Mouse (Mus musculus): ENCODE results near the gene Tjp2. TPM values are rescaled to one million over a fixed set of nuclear protein-coding genes. Genes with fewer than 3 reads are reported as not detected.

The Tjp2 gene
- polyA plus RNA-seq, 1 experiment, result 2.4 TPM

- Histone ChIP-seq H3K4me1 (ENCODE audit: control insufficient read depth, insufficient read depth, insufficient read length) (no peaks in the 10 kb centered on the region), H3K27ac (ENCODE audit: insufficient read depth, low read length) (no peak overlapping the region), H3K4me3 (ENCODE audit: extremely low read depth, insufficient read depth, insufficient read length) (no peak overlapping the region), H3K27me3 (ENCODE audit: control insufficient read depth, insufficient read depth, low read length) (no peaks in the 10 kb centered on the region), H3K36me3 (ENCODE audit: control insufficient read depth, insufficient read depth, low read length) (no peaks in the 10 kb centered on the region)
- WGBS, result 94% methylated on average over 4 of the region's 4 CpGs
- no peak for DNase-seq (ENCODE audit: low read depth in 1 of 2, low spot score in 2 of 2)
- TF ChIP-seq CTCF (IDR thresholded peaks at IDR 0.05; ENCODE audit: extremely low read depth, insufficient read depth, insufficient read length, insufficient replicate concordance), result no peak
- no peak for TF ChIP-seq POLR2A (IDR thresholded peaks at IDR 0.05; ENCODE audit: low read depth, low read length)
Observed at GRCm38 (mm10) chr19:24120811-24121210, 104.0 kb downstream of the Tjp2 start.

GRCm38 (mm10) chr19:24118775-24119174, 106.1 kb downstream of the Tjp2 start:
- no peaks in the 10 kb centered on the region for H3K36me3 ChIP-seq (ENCODE audit: control insufficient read depth, insufficient read depth, low read length)
- 91% methylated on average over 9 of the region's 9 CpGs for WGBS
- H3K27me3 ChIP-seq (ENCODE audit: control insufficient read depth, insufficient read depth, low read length), result no peaks in the 10 kb centered on the region

GRCm38 (mm10) chr19:24111581-24111980, 113.2 kb downstream of the Tjp2 start:
- H3K27ac ChIP-seq (ENCODE audit: insufficient read depth, low read length), result no peak overlapping the region
- TF ChIP-seq POLR2A (IDR thresholded peaks at IDR 0.05; ENCODE audit: low read depth, low read length) (no peak), CTCF (IDR thresholded peaks at IDR 0.05; ENCODE audit: extremely low read depth, insufficient read depth, insufficient read length, insufficient replicate concordance) (no peak)
- WGBS, result 98% methylated on average over 7 of the region's 7 CpGs
- H3K4me3 ChIP-seq (ENCODE audit: extremely low read depth, insufficient read depth, insufficient read length), result no peak overlapping the region
- H3K27me3 ChIP-seq (ENCODE audit: control insufficient read depth, insufficient read depth, low read length), result no peaks in the 10 kb centered on the region
- no peak for DNase-seq (ENCODE audit: low read depth in 1 of 2, low spot score in 2 of 2)
- no peaks in the 10 kb centered on the region for H3K36me3 ChIP-seq (ENCODE audit: control insufficient read depth, insufficient read depth, low read length)
- no peaks in the 10 kb centered on the region for H3K4me1 ChIP-seq (ENCODE audit: control insufficient read depth, insufficient read depth, insufficient read length)

More at GRCm38 (mm10) chr19:24118775-24119174, 106.1 kb downstream of the Tjp2 start:
- no peak overlapping the region for H3K27ac ChIP-seq (ENCODE audit: insufficient read depth, low read length)
- no peaks in the 10 kb centered on the region for H3K4me1 ChIP-seq (ENCODE audit: control insufficient read depth, insufficient read depth, insufficient read length)
- TF ChIP-seq CTCF (IDR thresholded peaks at IDR 0.05; ENCODE audit: extremely low read depth, insufficient read depth, insufficient read length, insufficient replicate concordance), result no peak
- TF ChIP-seq POLR2A (IDR thresholded peaks at IDR 0.05; ENCODE audit: low read depth, low read length), result no peak
- no peak for DNase-seq (ENCODE audit: low read depth in 1 of 2, low spot score in 2 of 2)
- H3K4me3 ChIP-seq (ENCODE audit: extremely low read depth, insufficient read depth, insufficient read length), result no peak overlapping the region

GRCm38 (mm10) chr19:24107707-24108106, 117.1 kb downstream of the Tjp2 start:
- 89% methylated on average over 12 of the region's 12 CpGs for WGBS
- H3K27me3 ChIP-seq (ENCODE audit: control insufficient read depth, insufficient read depth, low read length), result no peaks in the 10 kb centered on the region
- DNase-seq (ENCODE audit: low read depth in 1 of 2, low spot score in 2 of 2), result no peak
- H3K27ac ChIP-seq (ENCODE audit: insufficient read depth, low read length), result no peak overlapping the region
- H3K4me1 ChIP-seq (ENCODE audit: control insufficient read depth, insufficient read depth, insufficient read length), result no peaks in the 10 kb centered on the region
- TF ChIP-seq CTCF (IDR thresholded peaks at IDR 0.05; ENCODE audit: extremely low read depth, insufficient read depth, insufficient read length, insufficient replicate concordance) (no peak), POLR2A (IDR thresholded peaks at IDR 0.05; ENCODE audit: low read depth, low read length) (no peak)
- no peaks in the 10 kb centered on the region for H3K36me3 ChIP-seq (ENCODE audit: control insufficient read depth, insufficient read depth, low read length)
- H3K4me3 ChIP-seq (ENCODE audit: extremely low read depth, insufficient read depth, insufficient read length), result no peak overlapping the region

- no peaks in the 10 kb centered on the region for H3K4me1 ChIP-seq (ENCODE audit: control insufficient read depth, insufficient read depth, insufficient read length)
- TF ChIP-seq CTCF (IDR thresholded peaks at IDR 0.05; ENCODE audit: extremely low read depth, insufficient read depth, insufficient read length, insufficient replicate concordance), result no peak
- no peak for TF ChIP-seq POLR2A (IDR thresholded peaks at IDR 0.05; ENCODE audit: low read depth, low read length)
- DNase-seq (ENCODE audit: low read depth in 1 of 2, low spot score in 2 of 2), result no peak
- 85% methylated on average over 3 of the region's 3 CpGs for WGBS
- H3K27ac ChIP-seq (ENCODE audit: insufficient read depth, low read length), result no peak overlapping the region
- H3K4me3 ChIP-seq (ENCODE audit: extremely low read depth, insufficient read depth, insufficient read length), result no peak overlapping the region
- H3K27me3 ChIP-seq (ENCODE audit: control insufficient read depth, insufficient read depth, low read length), result no peaks in the 10 kb centered on the region
- H3K36me3 ChIP-seq (ENCODE audit: control insufficient read depth, insufficient read depth, low read length), result no peaks in the 10 kb centered on the region
Observed at GRCm38 (mm10) chr19:24103802-24104201, 121.0 kb downstream of the Tjp2 start.

- no peaks in the 10 kb centered on the region for H3K4me1 ChIP-seq (ENCODE audit: control insufficient read depth, insufficient read depth, insufficient read length)
- TF ChIP-seq CTCF (IDR thresholded peaks at IDR 0.05; ENCODE audit: extremely low read depth, insufficient read depth, insufficient read length, insufficient replicate concordance) (no peak), POLR2A (IDR thresholded peaks at IDR 0.05; ENCODE audit: low read depth, low read length) (no peak)
- no peaks in the 10 kb centered on the region for H3K27me3 ChIP-seq (ENCODE audit: control insufficient read depth, insufficient read depth, low read length)
- no peak overlapping the region for H3K27ac ChIP-seq (ENCODE audit: insufficient read depth, low read length)
- DNase-seq (ENCODE audit: low read depth in 1 of 2, low spot score in 2 of 2), result no peak
- 93% methylated on average over 10 of the region's 10 CpGs for WGBS
- H3K36me3 ChIP-seq (ENCODE audit: control insufficient read depth, insufficient read depth, low read length), result no peaks in the 10 kb centered on the region
- no peak overlapping the region for H3K4me3 ChIP-seq (ENCODE audit: extremely low read depth, insufficient read depth, insufficient read length)
Observed at GRCm38 (mm10) chr19:24102562-24103126, 122.2 kb downstream of the Tjp2 start.

- WGBS, result 83% methylated on average over 6 of the region's 6 CpGs
- DNase-seq (ENCODE audit: low read depth in 1 of 2, low spot score in 2 of 2), result no peak
- Histone ChIP-seq H3K27me3 (ENCODE audit: control insufficient read depth, insufficient read depth, low read length) (no peaks in the 10 kb centered on the region), H3K36me3 (ENCODE audit: control insufficient read depth, insufficient read depth, low read length) (no peaks in the 10 kb centered on the region), H3K4me3 (ENCODE audit: extremely low read depth, insufficient read depth, insufficient read length) (no peak overlapping the region), H3K4me1 (ENCODE audit: control insufficient read depth, insufficient read depth, insufficient read length) (no peaks in the 10 kb centered on the region), H3K27ac (ENCODE audit: insufficient read depth, low read length) (no peak overlapping the region)
- TF ChIP-seq CTCF (IDR thresholded peaks at IDR 0.05; ENCODE audit: extremely low read depth, insufficient read depth, insufficient read length, insufficient replicate concordance) (no peak), POLR2A (IDR thresholded peaks at IDR 0.05; ENCODE audit: low read depth, low read length) (no peak)
Observed at GRCm38 (mm10) chr19:24101183-24101582, 123.6 kb downstream of the Tjp2 start.

Data from spleen, adult 2 months (tissue).